Mouse (Mus musculus): ENCODE measurements at regions not wholly inside any gene's neighbourhood (a gene's known extent, or its start where the extent isn't known, plus 50 kb on each side); places are given as distances from the start of the nearest gene placed in this dataset.

- H3K4me1 ChIP-seq (replicated peaks; ENCODE audit: control insufficient read depth in 2 of 2, insufficient read depth in 2 of 2, low read length in 1 of 2) = no peaks in the 10 kb centered on the region
- H3K9ac ChIP-seq (replicated peaks) = no peak overlapping the region
Observed at GRCm38 (mm10) chr8:115788421-115788820, 80.8 kb upstream of the Maf start.

DNA sequence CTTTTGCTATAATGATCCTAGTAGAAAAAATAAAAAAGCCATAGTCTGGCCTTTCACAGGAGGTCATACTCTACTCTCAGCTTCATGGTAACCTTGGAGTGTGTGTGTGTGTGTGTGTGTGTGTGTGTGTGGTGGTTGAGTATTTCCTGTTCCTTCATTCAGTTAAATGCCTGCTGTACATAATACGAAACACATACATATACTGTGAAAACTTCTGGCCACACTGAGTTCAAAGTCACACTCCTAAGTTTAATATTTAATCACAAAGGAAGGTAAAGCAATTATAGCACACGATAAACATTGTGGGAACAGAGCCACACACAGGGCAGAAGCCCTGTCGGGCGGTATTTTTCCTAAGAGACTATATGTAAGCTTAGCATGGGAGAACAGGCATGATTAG, 78.6 kb upstream of the Maf start:
- DNase-seq (ENCODE audit: low read depth in 3 of 3, low spot score in 3 of 3) (no peak), ATAC-seq (ENCODE audit: insufficient read depth) (no peak)
- WGBS (ENCODE audit: insufficient replicate concordance) = 63% methylated on average over 4 of the region's 4 CpGs
- Histone ChIP-seq H3K9me3 (ENCODE audit: control insufficient read depth, low read length) (no peaks in the 10 kb centered on the region), H3K4me2 (ENCODE audit: low read depth) (no peak overlapping the region), H3K36me3 (replicated peaks; ENCODE audit: control insufficient read depth, insufficient read depth, low read depth) (no peaks in the 10 kb centered on the region), H3K27me3 (ENCODE audit: control insufficient read depth, insufficient read depth, low read length) (no peaks in the 10 kb centered on the region), H3K4me3 (ENCODE audit: insufficient read depth in 1 of 2, low read depth in 2 of 2, low read length in 2 of 2) (no peak overlapping the region), H3K4me1 (replicated peaks; ENCODE audit: control insufficient read depth in 2 of 2, insufficient read depth in 2 of 2, low read length in 1 of 2) (no peaks in the 10 kb centered on the region), H3K27ac (no peak overlapping the region), H3K9ac (replicated peaks) (no peak overlapping the region)
- TF ChIP-seq EP300 (IDR thresholded peaks at IDR 0.05; ENCODE audit: low read depth) = no peak
- no peak for TF ChIP-seq CTCF (IDR thresholded peaks at IDR 0.05; ENCODE audit: low read depth)

More at GRCm38 (mm10) chr8:115788421-115788820, 80.8 kb upstream of the Maf start:
- no peaks in the 10 kb centered on the region for H3K9me3 ChIP-seq (ENCODE audit: control insufficient read depth, low read length)
- H3K4me3 ChIP-seq (ENCODE audit: insufficient read depth in 1 of 2, low read depth in 2 of 2, low read length in 2 of 2) = no peak overlapping the region
- H3K27ac ChIP-seq = no peak overlapping the region
- H3K36me3 ChIP-seq (replicated peaks; ENCODE audit: control insufficient read depth, insufficient read depth, low read depth) = no peaks in the 10 kb centered on the region
- H3K27me3 ChIP-seq (ENCODE audit: control insufficient read depth, insufficient read depth, low read length) = no peaks in the 10 kb centered on the region
- TF ChIP-seq CTCF (IDR thresholded peaks at IDR 0.05; ENCODE audit: low read depth) (no peak), EP300 (IDR thresholded peaks at IDR 0.05; ENCODE audit: low read depth) (no peak)
- DNase-seq (ENCODE audit: low read depth in 3 of 3, low spot score in 3 of 3) (no peak), ATAC-seq (ENCODE audit: insufficient read depth) (no peak)
- 60% methylated on average over 6 of the region's 6 CpGs for WGBS (ENCODE audit: insufficient replicate concordance)
- no peak overlapping the region for H3K4me2 ChIP-seq (ENCODE audit: low read depth)

GRCm38 (mm10) chr8:115785769-115786168, 78.2 kb upstream of the Maf start:
- Histone ChIP-seq H3K4me1 (replicated peaks; ENCODE audit: control insufficient read depth in 2 of 2, insufficient read depth in 2 of 2, low read length in 1 of 2) (no peaks in the 10 kb centered on the region), H3K36me3 (replicated peaks; ENCODE audit: control insufficient read depth, insufficient read depth, low read depth) (no peaks in the 10 kb centered on the region), H3K4me2 (ENCODE audit: low read depth) (no peak overlapping the region), H3K9ac (replicated peaks) (no peak overlapping the region), H3K9me3 (ENCODE audit: control insufficient read depth, low read length) (no peaks in the 10 kb centered on the region), H3K27ac (no peak overlapping the region), H3K27me3 (ENCODE audit: control insufficient read depth, insufficient read depth, low read length) (no peaks in the 10 kb centered on the region), H3K4me3 (ENCODE audit: insufficient read depth in 1 of 2, low read depth in 2 of 2, low read length in 2 of 2) (no peak overlapping the region)
- TF ChIP-seq EP300 (IDR thresholded peaks at IDR 0.05; ENCODE audit: low read depth) = no peak
- TF ChIP-seq CTCF (IDR thresholded peaks at IDR 0.05; ENCODE audit: low read depth) = no peak
- ATAC-seq (ENCODE audit: insufficient read depth) = no peak
- no peak for DNase-seq (ENCODE audit: low read depth in 3 of 3, low spot score in 3 of 3)
- WGBS (ENCODE audit: insufficient replicate concordance) = 66% methylated on average over 3 of the region's 3 CpGs

DNA sequence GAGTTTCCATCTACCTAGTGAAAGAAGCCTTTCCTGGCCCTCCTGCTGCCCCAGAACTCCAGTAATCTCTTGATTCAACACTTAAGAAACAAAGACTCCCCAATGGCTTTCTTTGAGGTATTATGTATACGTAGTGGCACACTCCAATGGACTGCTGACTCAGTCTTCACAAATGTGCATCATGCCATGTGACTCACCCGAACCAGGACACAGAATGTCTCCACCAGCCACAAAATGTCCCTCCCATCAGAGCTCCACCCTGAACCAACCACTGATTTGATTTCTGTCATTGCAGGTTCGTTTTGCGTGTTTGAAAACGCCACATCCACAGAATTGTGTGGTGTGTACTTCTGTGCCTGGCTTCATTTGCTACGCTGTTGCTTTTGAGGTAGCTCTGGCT, 75.8 kb upstream of the Maf start:
- H3K4me3 ChIP-seq (ENCODE audit: insufficient read depth in 1 of 2, low read depth in 2 of 2, low read length in 2 of 2) = no peak overlapping the region
- ATAC-seq (ENCODE audit: insufficient read depth) (no peak), DNase-seq (ENCODE audit: low read depth in 3 of 3, low spot score in 3 of 3) (no peak)
- no peak overlapping the region for H3K9ac ChIP-seq (replicated peaks)
- H3K27me3 ChIP-seq (ENCODE audit: control insufficient read depth, insufficient read depth, low read length) = no peaks in the 10 kb centered on the region
- H3K36me3 ChIP-seq (replicated peaks; ENCODE audit: control insufficient read depth, insufficient read depth, low read depth) = no peaks in the 10 kb centered on the region
- H3K9me3 ChIP-seq (ENCODE audit: control insufficient read depth, low read length) = no peaks in the 10 kb centered on the region
- 63% methylated on average over 6 of the region's 6 CpGs for WGBS (ENCODE audit: insufficient replicate concordance)
- no peak overlapping the region for H3K27ac ChIP-seq
- no peak for TF ChIP-seq CTCF (IDR thresholded peaks at IDR 0.05; ENCODE audit: low read depth)
- TF ChIP-seq EP300 (IDR thresholded peaks at IDR 0.05; ENCODE audit: low read depth) = no peak
- H3K4me1 ChIP-seq (replicated peaks; ENCODE audit: control insufficient read depth in 2 of 2, insufficient read depth in 2 of 2, low read length in 1 of 2) = no peaks in the 10 kb centered on the region
- no peak overlapping the region for H3K4me2 ChIP-seq (ENCODE audit: low read depth)

DNA sequence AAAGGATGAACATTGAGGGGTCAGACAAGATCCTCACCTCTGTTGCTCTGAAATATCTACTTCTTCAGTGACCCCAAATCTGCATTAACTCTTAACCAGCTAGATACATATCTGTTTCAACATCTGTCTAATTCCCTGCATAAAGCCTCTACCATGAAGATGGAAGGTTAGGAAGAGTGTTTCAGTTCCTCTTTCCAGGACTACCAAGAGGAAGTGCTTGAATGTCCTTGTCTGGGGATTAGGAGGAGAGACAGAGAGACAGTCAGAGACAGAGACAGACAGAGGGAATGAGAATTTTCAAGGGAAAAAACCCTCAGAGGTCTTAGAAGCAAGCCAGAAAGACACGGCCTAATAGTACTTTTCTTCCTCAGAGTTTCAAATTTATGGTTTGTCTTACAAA, 70.8 kb upstream of the Maf start:
- no peaks in the 10 kb centered on the region for H3K4me1 ChIP-seq (replicated peaks; ENCODE audit: control insufficient read depth in 2 of 2, insufficient read depth in 2 of 2, low read length in 1 of 2)
- DNase-seq (ENCODE audit: low read depth in 3 of 3, low spot score in 3 of 3) (no peak), ATAC-seq (ENCODE audit: insufficient read depth) (no peak)
- H3K4me2 ChIP-seq (ENCODE audit: low read depth) = no peak overlapping the region
- H3K27me3 ChIP-seq (ENCODE audit: control insufficient read depth, insufficient read depth, low read length) = no peaks in the 10 kb centered on the region
- no peaks in the 10 kb centered on the region for H3K9me3 ChIP-seq (ENCODE audit: control insufficient read depth, low read length)
- no peak overlapping the region for H3K4me3 ChIP-seq (ENCODE audit: insufficient read depth in 1 of 2, low read depth in 2 of 2, low read length in 2 of 2)
- no peak for TF ChIP-seq CTCF (IDR thresholded peaks at IDR 0.05; ENCODE audit: low read depth)
- TF ChIP-seq EP300 (IDR thresholded peaks at IDR 0.05; ENCODE audit: low read depth) = no peak
- no peak overlapping the region for H3K9ac ChIP-seq (replicated peaks)
- no peak overlapping the region for H3K27ac ChIP-seq
- WGBS (ENCODE audit: insufficient replicate concordance) = 57% methylated on average over 1 of the region's 1 CpGs
- H3K36me3 ChIP-seq (replicated peaks; ENCODE audit: control insufficient read depth, insufficient read depth, low read depth) = no peaks in the 10 kb centered on the region

Data from liver, embryonic 14.5 days (tissue).